Mouse (Mus musculus): ENCODE measurements around the gene Cct8.

GRCm38 (mm10) chr16:87454419-87455179, 41.1 kb downstream of the Cct8 start, which contains the start of gene Usp16:
- TF ChIP-seq POLR2A (IDR thresholded peaks at IDR 0.05; ENCODE audit: borderline replicate concordance, insufficient read depth, low read length) (peak; percentile 64; the same call in 1 of the 2 replicates), CTCF (IDR thresholded peaks at IDR 0.05; ENCODE audit: borderline replicate concordance, insufficient read depth, low read depth, low read length) (no peak)
